Mouse (Mus musculus) forebrain, embryonic 16.5 days (tissue): ENCODE measurements around the gene Dchs1. TPM values are rescaled to one million over a fixed set of nuclear protein-coding genes. Genes with fewer than 3 reads are reported as not detected.

Source experiments
- ATAC-seq: fragments of 200-750 bp; cut with Nextera tagmentation; 2 replicates; pipeline ENCODE4 v1.8.0; 2017; ENCODE audit warnings: mild to moderate bottlenecking, moderate library complexity
- H3K27ac ChIP-seq: fragments of 300-500 bp; sonication (generic); 2 replicates; pipeline ENCODE4 v1.5.1; 2014; ENCODE audit warnings: low read length, control low read depth
- H3K27me3 ChIP-seq: fragments of 300-500 bp; sonication (generic); replicated peaks from 2 replicates; pipeline ENCODE4 v1.6.1; 2014; ENCODE audit warnings: low read length; ENCODE audit not compliant: control insufficient read depth, insufficient read depth
- H3K36me3 ChIP-seq: fragments of 300-500 bp; sonication (generic); 2 replicates; pipeline ENCODE4 v1.6.1; 2014; ENCODE audit not compliant: control insufficient read depth, insufficient read depth
- H3K4me1 ChIP-seq: fragments of 300-500 bp; sonication (generic); replicated peaks from 2 replicates; pipeline ENCODE4 v1.6.1; 2014; ENCODE audit warnings: low read length; ENCODE audit not compliant: control insufficient read depth, insufficient read depth
- H3K4me2 ChIP-seq: fragments of 300-500 bp; sonication (generic); 2 replicates; pipeline ENCODE4 v1.6.1; 2014; ENCODE audit warnings: mild to moderate bottlenecking, low read length, control low read depth
- H3K4me3 ChIP-seq: fragments of 300-500 bp; sonication (generic); replicated peaks from 2 replicates; pipeline ENCODE4 v1.5.1; 2014; ENCODE audit warnings: mild to moderate bottlenecking, low read length, control low read depth
- H3K9ac ChIP-seq: fragments of 300-500 bp; sonication (generic); replicated peaks from 2 replicates; pipeline ENCODE4 v1.6.1; 2014; ENCODE audit warnings: low read depth, low read length, control low read depth
- H3K9me3 ChIP-seq: fragments of 300-500 bp; sonication (generic); 2 replicates; pipeline ENCODE4 v1.6.1; 2016; ENCODE audit warnings: low read length; ENCODE audit not compliant: control insufficient read depth
- WGBS: fragments of 180-500 bp; shearing (Covaris S2); extraction: QIAGEN DNeasy Blood & Tissue Kit; methylation state at CpG from one replicate; pipeline ENCODE4 v1.1.7; 2014; 5-methylcytosine and 5-hydroxymethylcytosine counted together
- polyA plus RNA-seq: library from polyadenylated mRNA; unstranded; fragments of >200 nt; fragmentation: Nextera tagmentation; extraction: Ambion mirVana; gene quantifications from 2 replicates; pipeline ENCODE4 v1.2.1, GENCODE M21; 2015

Dchs1 gene
- 20.7 and 22.0 TPM in 2 replicates for polyA plus RNA-seq

- H3K9ac ChIP-seq = peak within 1 kb of the TSS; percentile 100
- H3K36me3 ChIP-seq = 0 out of 2 replicates have a peak, but pooled peaks cover 4% of the 10 kb centered on the region
- H3K4me3 ChIP-seq = peak within 1 kb of the TSS; percentile 87
- WGBS = under 1% methylated on average over 68 of the region's 97 CpGs
- peaks cover 48% of the 10 kb centered on the region for H3K4me1 ChIP-seq
- no peaks in the 10 kb centered on the region for H3K27me3 ChIP-seq
- H3K9me3 ChIP-seq = no peaks in the 10 kb centered on the region
- peak; percentile 70 for ATAC-seq
- peak within 1 kb of the TSS; percentile 75 for H3K4me2 ChIP-seq
- peak within 1 kb of the TSS; percentile 97 for H3K27ac ChIP-seq
Measured at GRCm38 (mm10) chr7:105787285-105788140, at the start of gene Dchs1. Gene Dchs1 (minus strand): TSS chr7:105787654.

GRCm38 (mm10) chr7:105824281-105824680 is 36.8 kb upstream of the Dchs1 start:
- Histone ChIP-seq H3K4me2 (no peak overlapping the region), H3K4me3 (no peak overlapping the region), H3K27me3 (no peaks in the 10 kb centered on the region), H3K36me3 (no peaks in the 10 kb centered on the region), H3K27ac (no peak overlapping the region), H3K4me1 (no peaks in the 10 kb centered on the region), H3K9me3 (no peaks in the 10 kb centered on the region), H3K9ac (no peak overlapping the region)
- no peak for ATAC-seq
- 76% methylated on average over 7 of the region's 7 CpGs for WGBS

- Histone ChIP-seq H3K9me3 (no peaks in the 10 kb centered on the region), H3K9ac (no peak overlapping the region), H3K27me3 (no peaks in the 10 kb centered on the region), H3K27ac (no peak overlapping the region), H3K4me2 (no peak overlapping the region), H3K36me3 (no peaks in the 10 kb centered on the region), H3K4me1 (no peaks in the 10 kb centered on the region), H3K4me3 (no peak overlapping the region)
- 0% methylated on average over 1 of the region's 1 CpGs for WGBS
- ATAC-seq = peak; percentile 28; the same call in 1 of the 2 replicates
Measured at GRCm38 (mm10) chr7:105818483-105818882, 31.0 kb upstream of the Dchs1 start.

GRCm38 (mm10) chr7:105816736-105817135 is 29.3 kb upstream of the Dchs1 start:
- Histone ChIP-seq H3K9me3 (no peaks in the 10 kb centered on the region), H3K36me3 (no peaks in the 10 kb centered on the region), H3K4me3 (no peak overlapping the region), H3K27ac (no peak overlapping the region), H3K4me2 (no peak overlapping the region), H3K4me1 (no peaks in the 10 kb centered on the region), H3K9ac (no peak overlapping the region), H3K27me3 (no peaks in the 10 kb centered on the region)
- peak; percentile 35; the same call in 1 of the 2 replicates for ATAC-seq

- Histone ChIP-seq H3K9ac (no peak overlapping the region), H3K27me3 (no peaks in the 10 kb centered on the region), H3K4me3 (no peak overlapping the region), H3K9me3 (no peaks in the 10 kb centered on the region), H3K27ac (no peak overlapping the region), H3K4me1 (peaks cover 11% of the 10 kb centered on the region), H3K36me3 (peaks cover 8% of the 10 kb centered on the region; the same call in 1 of the 2 replicates), H3K4me2 (no peak overlapping the region)
- WGBS = 84% methylated on average over 3 of the region's 3 CpGs
- ATAC-seq = no peak
Measured at GRCm38 (mm10) chr7:105813326-105813725, 25.9 kb upstream of the Dchs1 start.

- ATAC-seq = no peak
- H3K27ac ChIP-seq = no peak overlapping the region
- WGBS = 85% methylated on average over 3 of the region's 3 CpGs
- H3K27me3 ChIP-seq = no peaks in the 10 kb centered on the region
- no peaks in the 10 kb centered on the region for H3K9me3 ChIP-seq
- H3K9ac ChIP-seq = no peak overlapping the region
- no peak overlapping the region for H3K4me3 ChIP-seq
- H3K4me1 ChIP-seq = peaks cover 11% of the 10 kb centered on the region
- H3K4me2 ChIP-seq = no peak overlapping the region
- peaks cover 8% of the 10 kb centered on the region; the same call in 1 of the 2 replicates for H3K36me3 ChIP-seq
Measured at GRCm38 (mm10) chr7:105812566-105812965, 25.1 kb upstream of the Dchs1 start.

- no peak overlapping the region for H3K27ac ChIP-seq
- peaks cover 8% of the 10 kb centered on the region; the same call in 1 of the 2 replicates for H3K36me3 ChIP-seq
- H3K4me2 ChIP-seq = peak overlapping the region; percentile 29
- no peaks in the 10 kb centered on the region for H3K9me3 ChIP-seq
- peak; percentile 8; the same call in 1 of the 2 replicates for ATAC-seq
- no peak overlapping the region for H3K9ac ChIP-seq
- H3K4me1 ChIP-seq = peaks cover 11% of the 10 kb centered on the region
- H3K4me3 ChIP-seq = no peak overlapping the region
- no peaks in the 10 kb centered on the region for H3K27me3 ChIP-seq
Measured at GRCm38 (mm10) chr7:105811516-105811915, 24.1 kb upstream of the Dchs1 start.

GRCm38 (mm10) chr7:105810877-105811489 is 23.5 kb upstream of the Dchs1 start, which contains the start of gene Mrpl17:
Gene Mrpl17 (minus strand): TSS chr7:105811099.
- H3K9ac ChIP-seq = peak within 1 kb of the TSS; percentile 85
- H3K27ac ChIP-seq = peak within 1 kb of the TSS; percentile 87
- H3K4me2 ChIP-seq = peak within 1 kb of the TSS; percentile 55
- peak within 1 kb of the TSS; percentile 74 for H3K4me3 ChIP-seq
- under 1% methylated on average over 50 of the region's 52 CpGs for WGBS
- H3K9me3 ChIP-seq = no peaks in the 10 kb centered on the region
- no peaks in the 10 kb centered on the region for H3K27me3 ChIP-seq
- peak; percentile 98 for ATAC-seq
- H3K36me3 ChIP-seq = peaks cover 8% of the 10 kb centered on the region; the same call in 1 of the 2 replicates
- peaks cover 11% of the 10 kb centered on the region for H3K4me1 ChIP-seq

- H3K9ac ChIP-seq = peak overlapping the region; percentile 85
- peaks cover 8% of the 10 kb centered on the region; the same call in 1 of the 2 replicates for H3K36me3 ChIP-seq
- ATAC-seq = no peak
- H3K27ac ChIP-seq = peak overlapping the region; percentile 87
- peak overlapping the region; percentile 74 for H3K4me3 ChIP-seq
- no peaks in the 10 kb centered on the region for H3K9me3 ChIP-seq
- H3K27me3 ChIP-seq = no peaks in the 10 kb centered on the region
- WGBS = 3% methylated on average over 37 of the region's 37 CpGs
- H3K4me1 ChIP-seq = peaks cover 11% of the 10 kb centered on the region
- H3K4me2 ChIP-seq = peak overlapping the region; percentile 55
Measured at GRCm38 (mm10) chr7:105810280-105810876, 22.9 kb upstream of the Dchs1 start.
